8 mouse cellular contexts compared by ENCODE assay signal in the genomic region with DNA sequence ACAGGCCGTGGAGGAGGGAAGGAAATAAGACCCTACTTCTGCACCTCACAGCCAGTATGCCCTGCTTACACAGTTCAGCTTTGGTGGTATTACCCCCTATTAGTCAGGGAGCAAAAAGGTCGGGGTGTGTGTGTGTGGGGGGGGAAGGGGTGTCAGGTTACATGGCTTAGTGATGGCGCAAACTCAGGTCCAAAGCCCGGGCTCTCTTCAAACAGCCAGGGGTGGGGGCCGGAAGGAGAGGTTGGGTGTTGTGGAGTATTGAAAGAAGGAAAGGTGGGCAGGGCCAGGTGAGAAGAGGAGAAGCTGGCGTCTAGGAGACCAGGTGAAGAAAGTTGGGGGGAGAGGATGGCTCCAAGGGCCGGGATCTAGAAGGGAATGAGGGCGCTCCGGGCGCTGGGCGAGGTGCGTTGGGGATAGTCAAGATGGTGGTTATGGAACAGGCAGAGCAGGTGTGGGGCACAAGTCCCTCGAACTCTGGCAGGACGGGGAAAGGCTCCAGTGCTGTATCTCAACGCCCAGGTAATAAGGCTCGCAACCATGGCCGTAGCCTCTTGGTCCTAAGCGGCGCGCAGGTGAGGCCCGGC. TPM values are rescaled to one million over a fixed set of nuclear protein-coding genes. Genes with fewer than 3 reads are reported as not detected.
DNase-seq lines count a peak whose midpoint lies in the region; ATAC-seq and TF ChIP-seq lines count a peak whose summit lies in the region.

No protein-coding gene starts in this region.

- H3K36me3 ChIP-seq in G1E (replicated peaks), result peaks cover 37% of the 10 kb centered on the region
- peaks cover 16% of the 10 kb centered on the region for H3K36me3 ChIP-seq in forebrain, postnatal 0 days (ENCODE audit: insufficient read depth)
- peaks cover 19% of the 10 kb centered on the region for H3K36me3 ChIP-seq in limb, embryonic 14.5 days (ENCODE audit: control insufficient read depth, insufficient read depth, low read length)
- peaks cover 41% of the 10 kb centered on the region for H3K36me3 ChIP-seq in midbrain, embryonic 13.5 days

- H3K9me3 ChIP-seq in G1E (replicated peaks), result peaks cover 10% of the 10 kb centered on the region
- H3K9me3 ChIP-seq in forebrain, postnatal 0 days (ENCODE audit: low read length), result no peaks in the 10 kb centered on the region
- H3K9me3 ChIP-seq in limb, embryonic 14.5 days (ENCODE audit: control insufficient read depth, low read length), result no peaks in the 10 kb centered on the region
- H3K9me3 ChIP-seq in midbrain, embryonic 13.5 days, result no peaks in the 10 kb centered on the region

- peak; percentile 60 for DNase-seq in adrenal gland, postnatal 10 days
- DNase-seq in adrenal gland, postnatal 4 days (ENCODE audit: low spot score in 2 of 2), result no peak
- no peak for DNase-seq in G1E (ENCODE audit: low spot score)
- DNase-seq in forebrain, postnatal 0 days, result no peak
- DNase-seq in limb, embryonic 14.5 days (ENCODE audit: low spot score), result no peak
- DNase-seq in retina, embryonic 14.5 days (ENCODE audit: low spot score), result no peak
- DNase-seq in cerebellum, adult 8-10 months, result no peak

- H3K4me1 ChIP-seq in G1E (ENCODE audit: insufficient read depth, low read depth, low read length), result peaks cover 7% of the 10 kb centered on the region; the same call in 1 of the 2 replicates
- H3K4me1 ChIP-seq in forebrain, postnatal 0 days (ENCODE audit: insufficient read depth), result peaks cover 35% of the 10 kb centered on the region
- peaks cover 44% of the 10 kb centered on the region for H3K4me1 ChIP-seq in limb, embryonic 14.5 days (ENCODE audit: control insufficient read depth, insufficient read depth, low read length)
- peaks cover 49% of the 10 kb centered on the region for H3K4me1 ChIP-seq in midbrain, embryonic 13.5 days (replicated peaks)

- TF ChIP-seq POLR2A in limb, embryonic 14.5 days (IDR thresholded peaks at IDR 0.05; ENCODE audit: borderline replicate concordance, extremely low read depth, insufficient read depth, insufficient read length), result no peak

- H3K9ac ChIP-seq in forebrain, postnatal 0 days, result peak overlapping the region; percentile 95
- peak overlapping the region; percentile 96 for H3K9ac ChIP-seq in limb, embryonic 14.5 days (ENCODE audit: low read depth, low read length, severe bottlenecking)
- peak overlapping the region; percentile 93 for H3K9ac ChIP-seq in midbrain, embryonic 13.5 days (replicated peaks)

- peaks cover 39% of the 10 kb centered on the region for H3K27me3 ChIP-seq in G1E (ENCODE audit: insufficient read depth, low read length)
- H3K27me3 ChIP-seq in forebrain, postnatal 0 days (ENCODE audit: insufficient read depth, low read length), result no peaks in the 10 kb centered on the region
- no peaks in the 10 kb centered on the region for H3K27me3 ChIP-seq in limb, embryonic 14.5 days (ENCODE audit: control insufficient read depth, insufficient read depth, low read length)
- no peaks in the 10 kb centered on the region for H3K27me3 ChIP-seq in midbrain, embryonic 13.5 days

- peak overlapping the region; percentile 100 for H3K27ac ChIP-seq in forebrain, postnatal 0 days (ENCODE audit: low read depth, low read length)
- peak overlapping the region; percentile 100 for H3K27ac ChIP-seq in limb, embryonic 14.5 days (replicated peaks; ENCODE audit: low read depth, low read length)
- peak overlapping the region; percentile 100 for H3K27ac ChIP-seq in midbrain, embryonic 13.5 days

- under 1% methylated on average over 21 of the region's 21 CpGs for WGBS in forebrain, postnatal 0 days
- 2% methylated on average over 17 of the region's 21 CpGs for WGBS in limb, embryonic 14.5 days
- WGBS in midbrain, embryonic 13.5 days, result under 1% methylated on average over 21 of the region's 21 CpGs

- peak overlapping the region; percentile 13; the same call in 1 of the 2 replicates for H3K4me3 ChIP-seq in G1E (ENCODE audit: low read depth, low read length)
- peak overlapping the region; percentile 71 for H3K4me3 ChIP-seq in forebrain, postnatal 0 days (ENCODE audit: low read depth, low read length)
- H3K4me3 ChIP-seq in limb, embryonic 14.5 days (replicated peaks; ENCODE audit: low read length), result peak overlapping the region; percentile 79
- H3K4me3 ChIP-seq in midbrain, embryonic 13.5 days (replicated peaks), result peak overlapping the region; percentile 73

- no peak for TF ChIP-seq CTCF in G1E (IDR thresholded peaks at IDR 0.05; ENCODE audit: low read depth, low read length)
- no peak for TF ChIP-seq CTCF in forebrain, postnatal 0 days (IDR thresholded peaks at IDR 0.05; ENCODE audit: low read depth)

- H3K4me2 ChIP-seq in forebrain, postnatal 0 days (ENCODE audit: low read depth), result peak overlapping the region; percentile 83
- peak overlapping the region; percentile 90 for H3K4me2 ChIP-seq in limb, embryonic 14.5 days (replicated peaks; ENCODE audit: low read depth, low read length, severe bottlenecking)
- H3K4me2 ChIP-seq in midbrain, embryonic 13.5 days (replicated peaks), result peak overlapping the region; percentile 99

- no peak for ATAC-seq in G1E (ENCODE audit: extremely low read depth, insufficient number of reproducible peaks, low FRiP score, poor library complexity, severe bottlenecking)
- peak; percentile 6 for ATAC-seq in forebrain, postnatal 0 days
- ATAC-seq in limb, embryonic 14.5 days (ENCODE audit: low FRiP score, low read depth), result no peak
- no peak for ATAC-seq in midbrain, embryonic 13.5 days

RNA-seq across cellular contexts. Expression of a gene that starts 0.5 kb away (rescaled TPM):
- 10 to 100 TPM; 46.9 to 69.6 TPM for total RNA-seq in adrenal gland, postnatal 10 days (2021)
- 100 to 1,000 TPM; 152 to 161 TPM for total RNA-seq in adrenal gland, postnatal 4 days (2021)
- total RNA-seq in G1E (2014; fragmentation: Nextera tagmentation), result not detected in 2 replicates
- total RNA-seq in G1E (2017), result 0.23 and 0.44 TPM in 2 replicates
- polyA plus RNA-seq in G1E (2012), result not detected in 2 replicates
- 56.3 and 78.2 TPM in 2 replicates for total RNA-seq in forebrain, postnatal 0 days (2014; rRNA removed)
- 7.3 and 10.2 TPM in 2 replicates for polyA plus RNA-seq in forebrain, postnatal 0 days (2015; fragmentation: Nextera tagmentation; extraction: Ambion mirVana)
- 31.0 and 36.8 TPM in 2 replicates for polyA plus RNA-seq in limb, embryonic 14.5 days (2012; rRNA removed)
- polyA plus RNA-seq in limb, embryonic 14.5 days (2014; fragmentation: Nextera tagmentation; extraction: Ambion mirVana), result 8.2 and 10.0 TPM in 2 replicates
- polyA plus RNA-seq in midbrain, embryonic 13.5 days (2015; fragmentation: Nextera tagmentation; extraction: Ambion mirVana), result 28.2 and 33.3 TPM in 2 replicates

RNA-seq across cellular contexts. Expression of a gene that starts 12.3 kb away (rescaled TPM):
- 100 to 1,000 TPM; 336 to 351 TPM for total RNA-seq in adrenal gland, postnatal 10 days (2021)
- total RNA-seq in adrenal gland, postnatal 4 days (2021), result 100 to 1,000 TPM; 375 to 399 TPM
- total RNA-seq in G1E (2014; fragmentation: Nextera tagmentation), result 133 and 230 TPM in 2 replicates
- total RNA-seq in G1E (2017), result 413 and 422 TPM in 2 replicates
- 429 and 438 TPM in 2 replicates for polyA plus RNA-seq in G1E (2012)
- 177 and 216 TPM in 2 replicates for total RNA-seq in forebrain, postnatal 0 days (2014; rRNA removed)
- 695 and 816 TPM in 2 replicates for polyA plus RNA-seq in forebrain, postnatal 0 days (2015; fragmentation: Nextera tagmentation; extraction: Ambion mirVana)
- 122 and 191 TPM in 2 replicates for polyA plus RNA-seq in limb, embryonic 14.5 days (2012; rRNA removed)
- 658 and 664 TPM in 2 replicates for polyA plus RNA-seq in limb, embryonic 14.5 days (2014; fragmentation: Nextera tagmentation; extraction: Ambion mirVana)
- polyA plus RNA-seq in midbrain, embryonic 13.5 days (2015; fragmentation: Nextera tagmentation; extraction: Ambion mirVana), result 724 and 757 TPM in 2 replicates

RNA-seq across cellular contexts. Expression of a gene that starts 12.4 kb away (rescaled TPM):
- 10 to 100 TPM; 15.7 to 19.4 TPM for total RNA-seq in adrenal gland, postnatal 10 days (2021)
- total RNA-seq in adrenal gland, postnatal 4 days (2021), result 10 to 100 TPM; 17.3 to 18.5 TPM
- total RNA-seq in G1E (2014; fragmentation: Nextera tagmentation) (4.7 and 5.0 TPM in 2 replicates), G1E (2017) (16.0 and 16.8 TPM in 2 replicates)
- polyA plus RNA-seq in G1E (2012), result 8.0 and 8.8 TPM in 2 replicates
- total RNA-seq in forebrain, postnatal 0 days (2014; rRNA removed), result 12.2 and 12.9 TPM in 2 replicates
- polyA plus RNA-seq in forebrain, postnatal 0 days (2015; fragmentation: Nextera tagmentation; extraction: Ambion mirVana), result 6.4 and 7.2 TPM in 2 replicates
- polyA plus RNA-seq in limb, embryonic 14.5 days (2012; rRNA removed), result 9.0 and 9.1 TPM in 2 replicates
- polyA plus RNA-seq in limb, embryonic 14.5 days (2014; fragmentation: Nextera tagmentation; extraction: Ambion mirVana), result 13.5 and 15.3 TPM in 2 replicates
- 12.8 and 14.6 TPM in 2 replicates for polyA plus RNA-seq in midbrain, embryonic 13.5 days (2015; fragmentation: Nextera tagmentation; extraction: Ambion mirVana)

RNA-seq across cellular contexts. Expression of a gene that starts 20.7 kb away (rescaled TPM):
- total RNA-seq in adrenal gland, postnatal 10 days (2021), result 10 to 100 TPM; 13.8 to 14.2 TPM
- total RNA-seq in adrenal gland, postnatal 4 days (2021), result 10 to 100 TPM; 20.7 to 21.3 TPM
- 16.4 and 17.9 TPM in 2 replicates for total RNA-seq in G1E (2014; fragmentation: Nextera tagmentation)
- total RNA-seq in G1E (2017), result 18.1 and 22.8 TPM in 2 replicates
- 8.5 and 9.2 TPM in 2 replicates for polyA plus RNA-seq in G1E (2012)
- total RNA-seq in forebrain, postnatal 0 days (2014; rRNA removed), result 45.2 and 46.1 TPM in 2 replicates
- polyA plus RNA-seq in forebrain, postnatal 0 days (2015; fragmentation: Nextera tagmentation; extraction: Ambion mirVana), result 34.6 and 34.8 TPM in 2 replicates
- polyA plus RNA-seq in limb, embryonic 14.5 days (2012; rRNA removed), result 30.5 and 40.3 TPM in 2 replicates
- polyA plus RNA-seq in limb, embryonic 14.5 days (2014; fragmentation: Nextera tagmentation; extraction: Ambion mirVana), result 22.2 and 25.1 TPM in 2 replicates
- polyA plus RNA-seq in midbrain, embryonic 13.5 days (2015; fragmentation: Nextera tagmentation; extraction: Ambion mirVana), result 31.0 and 31.7 TPM in 2 replicates

RNA-seq across cellular contexts. Expression of a gene that starts 35.1 kb away (rescaled TPM):
- 10 to 100 TPM; 14.0 to 15.9 TPM for total RNA-seq in adrenal gland, postnatal 10 days (2021)
- total RNA-seq in adrenal gland, postnatal 4 days (2021), result 10 to 100 TPM; 21.6 to 23.6 TPM
- total RNA-seq in G1E (2014; fragmentation: Nextera tagmentation), result 9.6 and 14.4 TPM in 2 replicates
- total RNA-seq in G1E (2017), result 12.2 and 19.6 TPM in 2 replicates
- 15.1 and 27.4 TPM in 2 replicates for polyA plus RNA-seq in G1E (2012)
- total RNA-seq in forebrain, postnatal 0 days (2014; rRNA removed), result 22.5 and 25.3 TPM in 2 replicates
- 16.5 and 20.3 TPM in 2 replicates for polyA plus RNA-seq in forebrain, postnatal 0 days (2015; fragmentation: Nextera tagmentation; extraction: Ambion mirVana)
- polyA plus RNA-seq in limb, embryonic 14.5 days (2012; rRNA removed), result 33.5 and 50.8 TPM in 2 replicates
- polyA plus RNA-seq in limb, embryonic 14.5 days (2014; fragmentation: Nextera tagmentation; extraction: Ambion mirVana), result 12.5 and 13.7 TPM in 2 replicates
- 13.6 and 14.5 TPM in 2 replicates for polyA plus RNA-seq in midbrain, embryonic 13.5 days (2015; fragmentation: Nextera tagmentation; extraction: Ambion mirVana)

Comparison
In these comparisons a context has a peak if more than half of its experiments do, and no peak if none do; other contexts are left out.
1. H3K4me3 ChIP-seq: peak in every context shown above with its lines; median percentile 79 in limb, embryonic 14.5 days; 73 in midbrain, embryonic 13.5 days; 71 in forebrain, postnatal 0 days; 13 in G1E.
2. RNA of a gene that starts 0.5 kb away (total RNA-seq): 152 to 161 TPM in adrenal gland, postnatal 4 days, 56.3 to 78.2 TPM in forebrain, postnatal 0 days and 46.9 to 69.6 TPM in adrenal gland, postnatal 10 days; 0.23 to 0.44 TPM in G1E; every median in the first group is over 10 times any median in the second.
3. Peak in every context shown above with its lines, with median percentiles within 50 percentile points of each other: H3K27ac ChIP-seq, H3K4me2 ChIP-seq and H3K9ac ChIP-seq.